Mouse (Mus musculus) spleen, embryonic (tissue): Measurements from ENCODE around the gene Tas1r3.

Experiments used
- CTCF ChIA-PET: fragments of 350-600 bp; sonication (Branson Sonifier 250); formaldehyde crosslinking; loops from one replicate; lab custom pipeline; 2022; lab: Charles Lee

Tas1r3 gene

GRCm38 (mm10) chr4:155841651-155842270 lies 21.4 kb downstream of the Tas1r3 start:
- CTCF ChIA-PET, result no interaction called here

GRCm38 (mm10) chr4:155841003-155841454 lies 22.1 kb downstream of the Tas1r3 start:
- CTCF ChIA-PET, result interaction anchor here (1.0 kb wide), 1 partner anchor 9 kb away, joined by 3 read pairs; no protein-coding TSS in a partner anchor

- CTCF ChIA-PET, result interaction anchor here (1.0 kb wide), 1 partner anchor 8 kb away, joined by 3 read pairs; no protein-coding TSS in a partner anchor
Measured at GRCm38 (mm10) chr4:155840076-155841002, 22.8 kb downstream of the Tas1r3 start.

GRCm38 (mm10) chr4:155839483-155839910 lies 23.7 kb downstream of the Tas1r3 start, which contains the start of gene Mxra8:
Gene Mxra8, plus strand, starts transcription at chr4:155839680.
- CTCF ChIA-PET, result no interaction called here

DNA sequence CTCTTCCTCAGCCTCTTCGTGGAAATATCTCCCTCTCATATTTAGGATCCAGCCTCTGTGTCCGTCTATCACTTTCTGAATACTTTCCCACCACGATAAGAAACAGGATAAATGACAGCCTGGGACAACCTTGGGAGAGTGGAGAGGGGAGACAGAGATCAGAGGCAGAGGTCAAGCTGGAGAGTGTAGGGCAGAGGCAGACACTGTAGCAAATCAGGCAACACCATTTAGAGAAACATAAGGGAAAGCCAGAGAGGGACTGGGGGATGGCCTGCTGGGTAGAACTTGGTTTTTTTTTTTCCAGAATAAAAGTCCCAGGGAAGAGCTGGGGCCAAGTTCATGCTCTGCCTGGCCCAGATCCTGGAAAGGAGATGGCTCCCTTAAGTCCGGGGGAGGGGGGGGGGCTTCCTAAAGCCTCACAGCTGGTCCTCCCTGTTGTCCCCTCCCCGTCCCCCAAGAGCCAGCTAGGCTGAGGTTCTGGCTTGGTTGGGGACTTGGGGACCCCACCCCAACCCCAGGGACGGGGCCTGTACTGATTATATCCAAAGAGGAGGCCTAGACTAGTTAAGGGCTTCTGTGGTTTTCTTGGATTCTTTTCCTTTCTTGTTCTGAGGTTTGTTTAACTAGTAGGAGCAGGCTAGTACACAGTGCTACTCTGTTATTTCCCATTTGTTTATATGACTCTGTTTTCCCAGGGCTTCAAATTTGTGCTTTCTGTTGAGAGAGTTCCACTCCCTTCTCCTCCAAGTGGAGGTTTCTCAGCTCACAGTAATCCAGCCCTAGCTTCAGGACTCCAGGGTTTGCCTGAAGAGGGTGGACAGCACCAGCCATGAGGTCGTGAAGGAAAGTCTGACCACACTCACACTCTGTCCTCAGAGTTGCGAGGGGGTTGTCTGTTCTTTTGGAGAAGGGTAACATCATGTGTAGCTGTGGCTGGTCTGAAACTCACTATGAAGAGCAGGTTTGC lies 24.7 kb downstream of the Tas1r3 start:
- CTCF ChIA-PET, result no interaction called here

DNA sequence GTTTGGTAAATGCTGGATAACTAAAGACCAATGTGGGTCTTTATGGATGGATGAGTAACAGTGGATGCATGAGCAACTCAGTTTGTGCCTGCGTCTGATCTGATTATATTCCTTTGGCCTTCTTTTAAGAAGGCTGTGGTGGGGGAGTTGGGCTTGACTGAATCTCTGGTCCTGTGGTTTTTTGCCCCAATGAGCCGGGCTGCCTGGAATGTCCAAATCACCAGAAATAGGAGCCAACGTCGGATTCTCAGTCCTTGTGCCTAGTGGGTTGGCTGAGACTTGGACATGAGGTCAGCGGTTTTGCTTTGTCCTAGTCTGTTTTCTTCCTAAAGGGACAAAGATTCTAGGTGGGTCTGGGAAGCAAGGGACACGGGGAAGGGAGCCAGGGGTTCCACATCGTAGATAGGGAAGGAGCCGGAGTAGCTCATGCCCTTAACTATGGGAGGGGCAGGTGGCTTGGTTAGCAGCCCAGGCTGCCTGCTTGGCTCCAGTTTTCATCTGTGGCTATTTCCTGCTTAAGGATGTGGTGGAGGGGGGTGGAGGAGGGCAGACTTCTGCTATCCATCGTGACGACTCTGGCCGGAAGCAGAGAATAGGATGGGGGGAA lies 25.7 kb downstream of the Tas1r3 start:
- CTCF ChIA-PET, result no interaction called here

- CTCF ChIA-PET, result interaction anchor here (0.7 to 2.0 kb wide), 3 partner anchors 13 to 956 kb away, joined by 3 to 5 read pairs (median 3); partner anchors contain the start of gene Dvl1
Measured at GRCm38 (mm10) chr4:155833836-155834235, 29.3 kb downstream of the Tas1r3 start.

GRCm38 (mm10) chr4:155833234-155833633 lies 29.9 kb downstream of the Tas1r3 start:
- CTCF ChIA-PET, result interaction anchor here (0.8 to 2.0 kb wide), 3 partner anchors 11 to 35 kb away, joined by 3 to 5 read pairs (median 4); partner anchors contain the start of gene Dvl1

- CTCF ChIA-PET, result interaction anchor here (1.0 to 2.0 kb wide), 3 partner anchors 8 to 14 kb away, joined by 3 to 5 read pairs (median 4); partner anchors contain the start of gene Dvl1
Measured at GRCm38 (mm10) chr4:155832321-155832720, 30.8 kb downstream of the Tas1r3 start.

DNA sequence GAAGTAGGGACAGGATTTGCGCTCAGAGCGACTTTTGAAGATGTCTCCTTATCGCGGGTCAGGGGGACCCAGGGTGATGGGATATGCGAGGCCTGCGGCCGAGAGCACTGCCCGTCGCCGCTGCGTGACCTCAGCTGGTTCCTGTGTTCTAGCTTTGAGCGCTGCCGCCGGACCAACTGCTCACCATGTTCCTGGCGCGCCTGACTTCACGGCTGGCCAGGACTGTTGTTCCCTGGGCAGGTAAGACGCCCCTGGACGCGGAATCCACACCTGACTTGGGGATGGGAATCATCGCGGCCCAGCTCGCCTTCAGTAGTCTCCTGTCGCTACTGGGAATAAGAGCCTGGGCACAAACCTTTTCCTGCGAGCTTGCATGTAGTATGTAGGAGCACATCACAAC lies 31.3 kb downstream of the Tas1r3 start:
- CTCF ChIA-PET, result interaction anchor here (1.0 kb wide), 1 partner anchor 9 kb away, joined by 3 read pairs; no protein-coding TSS in a partner anchor

DNA sequence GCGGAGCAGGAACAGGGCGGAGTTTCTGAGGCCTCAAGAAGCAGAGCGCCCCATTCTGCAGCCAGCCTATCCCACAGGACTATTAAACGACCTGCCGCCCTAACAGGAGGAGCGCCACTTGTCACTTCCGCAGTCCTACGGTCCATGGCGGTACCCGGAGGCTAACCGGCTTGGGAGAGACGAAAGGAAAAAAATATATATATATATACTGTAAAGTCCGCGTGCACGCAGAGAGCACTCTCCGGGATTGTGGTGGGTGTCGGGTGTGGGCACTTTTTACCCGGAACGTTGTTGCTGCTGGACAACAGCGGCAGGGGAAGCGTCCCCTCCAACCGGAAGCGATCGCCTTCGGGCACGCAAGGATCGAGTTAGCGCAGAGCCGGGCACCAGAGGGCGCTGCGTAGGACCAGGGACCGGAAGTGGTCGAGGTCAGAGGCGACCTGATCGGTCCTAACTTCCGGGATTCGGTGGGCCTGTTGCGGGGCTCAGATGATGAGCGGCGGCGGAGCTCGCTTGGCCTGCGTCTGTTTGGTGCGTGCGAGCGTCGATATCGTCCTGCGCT lies 31.9 kb downstream of the Tas1r3 start, which contains the start of gene Aurkaip1:
Aurkaip1 (plus strand) TSS at position 68 of the 562 bp plus-strand sequence.
- CTCF ChIA-PET, result interaction anchor here (1.0 kb wide), 1 partner anchor 9 kb away, joined by 3 read pairs; no protein-coding TSS in a partner anchor

DNA sequence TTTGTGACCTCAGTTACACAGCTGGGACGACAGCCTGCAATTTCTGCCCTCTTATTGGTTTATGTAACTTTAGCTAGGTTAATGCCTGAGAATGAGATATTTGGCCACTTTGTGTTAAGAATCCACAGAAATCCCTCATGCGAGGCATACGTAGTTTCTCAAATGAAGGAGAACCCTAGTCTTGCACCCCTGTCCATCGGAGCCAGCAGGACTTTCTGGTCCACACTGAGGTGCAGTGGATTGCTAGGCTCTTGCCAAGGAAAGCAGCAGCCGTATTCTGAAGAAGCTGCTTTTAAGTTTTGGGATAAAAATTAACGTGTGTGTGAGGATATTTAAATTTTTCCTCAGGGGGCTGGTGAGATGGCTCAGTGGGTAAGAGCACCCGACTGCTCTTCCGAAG lies 32.6 kb downstream of the Tas1r3 start:
- CTCF ChIA-PET, result no interaction called here

DNA sequence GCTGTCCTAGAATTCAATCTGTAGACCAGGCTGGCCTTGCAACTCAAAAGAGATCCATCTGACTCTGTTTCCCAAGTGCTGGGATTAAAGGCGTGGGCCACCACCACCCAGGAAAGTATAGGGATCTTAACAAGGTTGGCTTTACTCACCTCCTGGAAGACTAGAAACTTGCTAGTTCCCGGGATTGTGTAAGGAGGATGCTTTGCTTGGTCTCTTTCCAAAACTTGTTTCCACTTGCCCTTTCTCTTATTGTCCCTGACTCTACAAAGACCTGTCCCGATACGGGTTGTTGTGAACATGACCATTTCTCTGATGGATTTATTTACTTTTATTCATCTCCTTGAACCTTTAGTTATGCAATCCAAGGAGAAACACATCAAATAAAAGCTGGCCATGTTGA lies 33.3 kb downstream of the Tas1r3 start:
- CTCF ChIA-PET, result no interaction called here

- CTCF ChIA-PET, result no interaction called here
Measured at GRCm38 (mm10) chr4:155823443-155823842, 39.7 kb downstream of the Tas1r3 start.

DNA sequence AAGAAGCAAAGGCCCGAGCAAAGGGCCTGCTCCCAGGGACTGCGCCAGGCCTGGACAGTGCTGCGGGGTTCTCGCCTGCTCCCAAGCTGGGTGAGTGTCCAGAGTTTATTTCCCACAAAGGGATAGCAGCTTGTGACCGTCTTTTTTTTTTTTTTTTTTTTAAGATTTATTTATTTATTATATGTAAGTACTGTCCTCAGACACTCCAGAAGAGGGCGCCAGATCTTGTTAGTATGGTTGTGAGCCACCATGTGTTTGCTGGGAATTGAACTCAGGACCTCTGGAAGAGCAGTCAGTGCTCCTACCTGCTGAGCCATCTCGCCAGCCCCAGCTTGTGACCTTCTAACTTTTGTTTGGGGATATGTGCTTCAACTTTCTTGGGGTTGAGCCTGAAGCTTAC lies 42.1 kb downstream of the Tas1r3 start:
- CTCF ChIA-PET, result interaction anchor here (0.6 kb wide), 1 partner anchor 595 kb away, joined by 4 read pairs; no protein-coding TSS in a partner anchor

- CTCF ChIA-PET, result no interaction called here
Measured at GRCm38 (mm10) chr4:155817533-155817932, 45.6 kb downstream of the Tas1r3 start.

GRCm38 (mm10) chr4:155812665-155813181 lies 50.4 kb downstream of the Tas1r3 start:
- CTCF ChIA-PET, result interaction anchor here (1.5 kb wide), 1 partner anchor 12 kb away, joined by 3 read pairs; no protein-coding TSS in a partner anchor

- CTCF ChIA-PET, result interaction anchor here (1.5 kb wide), 1 partner anchor 13 kb away, joined by 3 read pairs; no protein-coding TSS in a partner anchor
Measured at GRCm38 (mm10) chr4:155811929-155812664, 51.1 kb downstream of the Tas1r3 start, which contains the start of gene Ccnl2. Gene Ccnl2, plus strand, starts transcription at chr4:155812489.
